Mouse (Mus musculus) urinary bladder, adult 18-20 months (tissue): ENCODE results near the gene Gm20605.

Experiments used
- DNase-seq, 2 experiments: peaks; one replicate each; pipeline ENCODE4 v3.0.0; 2022; ENCODE audit warnings: low spot score in 2 of 2, mixed read lengths in 2 of 2

Gene Gm20605

DNA sequence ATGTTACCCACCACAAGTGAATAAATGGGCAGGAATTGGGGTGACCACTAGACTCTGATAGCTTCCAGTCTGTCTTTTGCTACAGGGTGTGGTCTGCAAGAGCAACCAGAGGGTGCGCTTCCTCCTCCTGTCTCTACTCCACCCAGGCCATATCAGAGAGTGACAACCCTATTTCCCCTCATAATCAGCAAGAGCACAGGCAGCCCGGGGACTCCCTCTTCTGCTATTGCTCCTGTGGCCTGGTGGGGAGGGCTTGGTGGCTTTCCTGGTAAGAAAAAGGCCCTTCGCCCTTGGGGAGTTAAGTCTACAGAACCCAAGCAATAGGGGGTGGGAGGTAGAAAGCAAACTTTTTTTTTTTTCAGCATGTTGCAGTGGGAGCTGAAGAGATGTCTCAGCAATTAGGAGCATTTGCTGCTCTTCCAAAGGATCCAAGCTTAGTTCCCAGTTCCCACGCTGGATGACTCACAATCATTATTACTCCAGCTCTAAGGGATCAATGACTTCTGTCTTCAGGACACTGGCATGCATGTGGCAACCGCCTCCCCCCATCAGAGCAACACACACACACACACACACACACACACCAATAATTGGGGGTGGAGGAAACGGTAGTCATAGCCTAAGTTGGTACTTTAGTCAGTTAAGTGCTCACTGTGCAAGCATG lies 57.3 kb downstream of the Gm20605 start:
- no peak for DNase-seq

DNA sequence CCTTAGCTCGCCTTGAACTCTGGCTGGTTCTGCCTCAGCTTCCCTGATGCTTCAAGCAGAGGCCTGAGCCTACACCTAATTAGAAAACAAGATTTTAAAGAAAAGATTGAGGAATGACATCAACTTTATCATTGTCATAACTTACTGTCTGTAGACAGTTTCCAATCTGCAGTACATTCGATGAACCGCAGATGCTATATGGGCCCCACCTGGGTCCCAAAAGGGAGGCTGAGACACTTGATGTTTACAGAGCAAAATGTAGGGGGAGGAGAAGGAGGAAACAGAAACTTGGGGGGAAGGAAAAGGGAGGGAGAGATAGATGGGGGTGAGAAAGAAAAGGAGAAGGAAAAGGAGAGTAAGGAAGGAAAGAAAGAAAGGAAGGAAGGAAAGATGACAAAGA lies 61.0 kb downstream of the Gm20605 start:
- DNase-seq, result no peak

- DNase-seq, result no peak
Observed at GRCm38 (mm10) chr5:137690531-137690930, 61.6 kb downstream of the Gm20605 start.

GRCm38 (mm10) chr5:137691881-137692280 lies 62.9 kb downstream of the Gm20605 start:
- no peak for DNase-seq
